Mouse (Mus musculus): Measurements from ENCODE around the gene Clasp1.
"Not testable (repeated sequence)": the region's sequence is repeated elsewhere in the genome, so short reads cannot be mapped to it uniquely, and the experiment has no call there.

Clasp1 gene

GRCm38 (mm10) chr1:118597475-118598213 is 208.8 kb downstream of the Clasp1 start:
- DNase-seq: no peak

DNA sequence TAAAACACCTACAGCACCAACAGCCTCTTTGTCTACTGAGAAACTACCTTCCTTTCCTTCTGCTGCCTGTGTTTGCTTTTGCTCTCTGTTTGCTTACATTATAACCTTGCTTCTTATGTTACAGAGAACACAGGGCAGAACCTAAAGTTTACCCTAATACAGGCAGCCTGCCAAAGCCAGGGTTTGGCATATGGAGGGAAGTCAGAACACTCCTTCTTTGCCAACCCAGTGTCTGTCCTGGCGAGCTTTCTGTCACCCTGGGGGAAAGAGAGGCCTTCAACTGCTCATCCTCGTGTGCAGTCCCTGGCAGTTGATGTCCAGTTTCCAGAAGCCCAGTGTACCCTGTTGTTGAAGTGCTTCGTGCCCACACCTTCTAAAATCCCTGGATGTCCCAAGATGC is 209.5 kb downstream of the Clasp1 start:
- no peak for DNase-seq

- no peak for DNase-seq
Measured at GRCm38 (mm10) chr1:118613631-118614183, 224.8 kb downstream of the Clasp1 start.

DNA sequence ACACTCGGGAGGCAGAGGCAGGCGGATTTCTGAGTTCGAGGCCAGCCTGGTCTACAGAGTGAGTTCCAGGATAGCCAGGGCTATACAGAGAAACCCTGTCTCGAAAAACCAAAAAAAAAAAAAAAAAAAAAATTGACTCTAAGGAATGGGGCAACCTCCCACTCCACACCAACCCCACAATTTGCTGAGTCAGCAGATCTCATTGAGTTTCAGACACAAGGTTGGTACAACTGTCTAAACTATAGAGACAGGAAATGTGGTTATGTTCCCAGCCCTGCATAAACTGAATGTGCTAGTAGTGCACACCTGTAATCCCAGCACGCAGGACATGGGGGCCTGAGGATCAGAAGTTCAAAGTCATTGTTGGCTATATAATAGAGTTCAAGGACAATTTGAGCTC is 232.2 kb downstream of the Clasp1 start:
- not testable (repeated sequence) for DNase-seq

GRCm38 (mm10) chr1:118622857-118623256 is 234.0 kb downstream of the Clasp1 start:
- no peak for DNase-seq

DNA sequence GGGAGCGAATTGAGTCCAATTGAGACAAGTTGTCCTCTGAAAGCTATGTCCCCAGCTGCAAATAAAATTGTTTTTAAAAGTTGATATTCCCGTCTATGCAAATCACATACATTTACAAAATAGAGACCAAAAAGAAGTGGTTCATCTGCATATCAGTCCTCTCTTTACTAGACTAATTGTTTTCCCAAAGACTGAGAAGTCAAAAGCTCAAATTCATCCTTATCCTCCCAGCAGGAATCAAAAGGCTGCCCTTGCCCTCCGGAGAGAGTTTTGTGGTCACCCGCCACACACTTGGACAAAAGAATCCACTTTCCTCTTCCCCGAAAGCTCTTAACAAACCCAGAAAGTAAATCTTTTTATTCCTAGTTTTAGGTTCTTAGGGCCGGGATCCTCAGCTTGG is 236.6 kb downstream of the Clasp1 start:
- DNase-seq: no peak

- no peak for DNase-seq
Measured at GRCm38 (mm10) chr1:118625921-118626320, 237.1 kb downstream of the Clasp1 start.

DNA sequence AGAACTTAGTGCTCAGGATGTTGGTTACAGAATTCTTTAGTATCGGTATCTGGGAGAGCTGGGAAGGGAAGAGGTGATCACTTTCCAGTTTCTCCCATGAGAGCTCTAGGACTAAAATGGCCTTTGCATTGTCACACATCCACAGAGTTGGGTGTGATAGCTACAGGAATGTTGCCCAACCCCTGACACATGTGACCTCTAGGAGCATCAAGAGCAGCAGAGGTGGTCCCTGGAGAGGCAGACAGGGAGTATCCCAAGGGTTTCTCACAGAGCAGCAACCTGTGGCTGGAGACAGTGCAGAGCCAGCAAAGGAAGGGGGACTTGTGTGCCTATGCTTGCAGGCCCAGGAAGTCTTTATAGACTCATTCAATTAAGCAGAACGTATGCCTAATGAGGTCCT is 237.6 kb downstream of the Clasp1 start:
- no peak for DNase-seq

- peak; percentile 80 for DNase-seq
Measured at GRCm38 (mm10) chr1:118627781-118628464, 239.1 kb downstream of the Clasp1 start, which contains the start of gene Tfcp2l1. Gene Tfcp2l1 (plus strand): TSS chr1:118627945.

- no peak for DNase-seq
Measured at GRCm38 (mm10) chr1:118633415-118633980, 244.6 kb downstream of the Clasp1 start.

- no peak for DNase-seq
Measured at GRCm38 (mm10) chr1:118642296-118642999, 253.6 kb downstream of the Clasp1 start.

DNA sequence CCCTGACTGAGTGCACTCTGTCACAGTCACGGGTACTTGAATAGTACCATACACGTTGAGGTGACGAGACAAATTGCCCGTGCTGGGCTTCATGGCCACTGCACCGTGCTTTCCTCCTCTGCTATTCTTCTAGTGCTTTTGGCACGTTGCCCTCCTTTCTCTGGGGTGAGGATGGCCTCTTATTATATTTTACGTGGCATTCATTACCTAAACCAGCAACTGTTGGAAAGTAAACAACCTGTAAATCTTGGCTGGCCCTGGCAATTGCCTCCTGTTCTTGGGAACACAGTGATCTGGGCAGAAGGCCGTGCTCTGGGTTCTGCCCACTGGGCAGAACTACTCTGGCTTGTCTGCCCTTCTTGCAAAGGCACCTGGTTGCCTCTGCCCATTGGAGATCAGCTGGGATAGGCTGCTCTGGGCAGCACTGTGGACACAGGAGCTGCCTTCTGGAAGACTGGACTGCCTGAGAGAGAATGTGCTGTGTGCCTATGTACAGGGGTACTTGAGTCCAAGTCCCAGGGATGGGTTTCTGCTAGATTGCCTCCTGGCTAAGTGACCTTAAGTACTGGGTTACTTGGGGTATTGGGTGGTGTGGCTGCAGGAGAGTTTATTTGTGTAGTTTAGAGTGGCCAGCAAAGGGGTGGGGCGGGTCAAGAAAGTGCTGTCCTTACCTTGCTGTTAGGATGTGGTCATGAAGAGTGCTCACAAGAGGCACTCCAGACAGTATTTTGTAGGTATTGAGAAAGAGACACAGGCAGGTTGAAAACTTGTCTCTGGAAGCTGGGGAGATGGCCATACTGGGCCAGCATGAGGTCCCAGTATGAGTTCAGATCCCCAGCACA is 254.5 kb downstream of the Clasp1 start:
- no peak for DNase-seq

DNA sequence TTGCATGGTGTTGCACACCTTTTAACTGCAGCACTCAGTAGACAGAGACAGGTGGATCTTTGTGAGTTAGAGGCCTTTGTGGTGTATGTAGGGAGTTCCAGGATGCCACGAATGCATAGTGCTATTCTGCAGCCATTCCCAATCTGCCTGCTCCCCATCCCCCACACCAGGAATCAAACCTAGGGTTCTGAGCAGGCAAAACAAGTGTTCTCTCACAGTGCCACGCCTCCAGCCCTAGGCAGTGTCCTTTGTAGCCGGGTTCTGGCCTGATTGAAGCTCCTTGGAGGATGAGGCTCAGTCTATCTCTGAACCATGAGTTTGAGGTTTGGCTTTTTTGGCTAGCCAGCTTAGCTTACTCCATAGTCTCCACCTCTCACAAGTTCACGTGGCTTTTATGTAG is 256.8 kb downstream of the Clasp1 start:
- no peak for DNase-seq

- DNase-seq: no peak
Measured at GRCm38 (mm10) chr1:118648015-118648414, 259.2 kb downstream of the Clasp1 start.

DNA sequence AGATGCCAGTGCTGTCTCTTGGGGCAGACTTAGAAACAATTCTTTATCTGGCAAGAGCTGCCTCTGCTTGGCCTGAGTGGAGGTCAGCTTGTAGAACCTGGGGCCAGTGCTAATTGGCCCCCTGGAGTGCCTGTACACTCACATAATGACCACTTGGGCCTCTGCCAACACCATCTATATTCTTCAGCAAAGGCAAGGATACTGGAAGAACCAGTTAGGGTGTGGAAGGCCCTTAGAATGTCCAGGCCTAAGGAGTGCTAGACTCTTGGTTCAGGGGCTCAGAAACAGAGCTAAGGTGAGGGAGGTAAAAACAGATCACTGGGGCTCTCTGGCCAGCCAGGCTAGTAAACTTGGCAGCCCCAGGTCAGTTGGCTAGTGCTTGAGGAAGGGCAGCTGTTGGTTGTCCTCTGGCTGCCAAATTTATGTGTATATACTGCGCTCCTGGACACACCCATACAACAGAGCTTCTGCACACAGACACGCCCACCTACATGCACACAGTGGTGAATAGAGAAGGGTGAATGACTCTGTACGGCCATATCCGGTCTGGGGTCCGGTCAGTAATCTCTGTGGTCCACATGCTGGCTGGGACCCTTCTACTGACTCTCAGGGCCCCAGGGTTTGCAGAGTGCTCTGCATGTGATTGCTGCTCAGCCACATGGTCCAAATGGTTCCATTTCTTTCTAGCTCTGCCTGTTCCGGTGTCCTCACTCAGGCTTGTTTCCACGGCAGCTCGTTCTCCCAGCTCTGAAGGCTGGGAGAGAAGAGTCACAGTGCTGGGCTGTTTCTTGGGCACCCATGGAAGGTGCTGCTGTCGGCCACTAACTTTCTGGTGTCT is 261.3 kb downstream of the Clasp1 start:
- no peak for DNase-seq

GRCm38 (mm10) chr1:118650771-118651080 is 261.9 kb downstream of the Clasp1 start:
- no peak for DNase-seq

DNA sequence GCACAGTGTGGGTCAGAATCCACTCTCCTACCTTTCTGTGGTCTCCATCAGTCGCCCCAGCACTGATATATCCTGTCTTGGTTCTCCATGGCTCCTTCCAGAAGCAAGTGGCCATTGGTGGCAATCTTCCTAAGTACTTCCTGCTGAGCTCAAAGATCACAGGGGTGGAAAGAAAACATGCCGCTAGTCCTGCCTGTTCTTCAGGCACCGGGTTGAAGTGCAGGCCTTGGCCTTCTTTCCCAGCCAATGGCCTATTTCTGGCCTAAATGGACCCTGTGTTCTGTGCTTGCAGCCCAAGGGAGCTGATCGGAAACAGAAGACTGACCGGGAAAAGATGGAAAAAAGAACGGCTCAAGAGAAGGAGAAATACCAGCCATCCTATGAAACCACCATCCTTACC is 269.9 kb downstream of the Clasp1 start:
- no peak for DNase-seq

- no peak for DNase-seq
Measured at GRCm38 (mm10) chr1:118660880-118661465, 272.1 kb downstream of the Clasp1 start.

All from embryo, embryonic 11 days (tissue).